Comparison of ENCODE assay signal across 12 mouse cellular contexts in the genomic region with DNA sequence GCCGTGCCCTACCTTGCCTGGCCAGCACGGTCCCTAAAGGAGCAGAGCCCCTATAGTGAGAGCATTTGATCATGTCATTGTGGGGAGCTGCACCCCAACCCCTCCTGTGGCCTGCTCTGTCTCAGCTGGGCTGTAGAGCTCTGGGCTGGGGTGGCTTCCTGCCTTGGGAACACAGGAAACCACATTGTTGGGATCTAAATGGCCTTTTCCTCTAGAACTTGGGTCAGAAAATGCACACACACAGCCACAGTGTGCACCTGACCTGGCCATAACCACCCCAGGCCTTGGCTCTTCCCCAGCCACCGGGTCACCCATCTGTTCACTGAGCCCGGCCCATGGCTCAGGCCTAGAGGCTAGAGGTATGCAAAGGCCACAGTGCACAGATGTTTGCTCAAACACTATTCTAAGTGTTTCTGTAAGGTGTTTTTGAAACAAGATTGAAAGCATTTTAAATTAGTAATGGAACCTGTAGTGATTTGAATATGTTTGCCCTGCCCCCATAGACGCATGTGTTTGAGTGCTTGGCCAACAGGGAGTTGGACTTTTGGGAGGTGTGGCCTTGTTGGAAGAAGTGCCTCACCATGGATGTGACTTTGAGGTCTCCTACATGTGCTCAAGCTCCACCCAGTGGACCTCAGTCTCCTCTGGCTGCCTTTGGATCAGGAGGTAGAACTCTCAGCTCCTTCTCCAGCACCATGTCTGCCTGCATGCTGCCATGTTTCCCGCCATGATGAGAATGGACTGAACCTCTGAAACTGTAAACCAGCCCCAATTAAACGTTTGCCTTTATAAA. TPM values are rescaled to one million over a fixed set of nuclear protein-coding genes. Genes with fewer than 3 reads are reported as not detected.
A peak's percentile ranks its signal among the peaks of the same experiment; 100 is the strongest.
DNase-seq lines count a peak whose midpoint lies in the region; ATAC-seq lines count a peak whose summit lies in the region.
"Had no signal": no experiment of that assay in that cellular context is flagged by ENCODE, and none has a peak within 500 bp of the region (broad histone marks: within the 10 kb centered on the region; RNA-seq: fewer than 3 reads in every experiment).

No protein-coding gene starts in this region.

- ATAC-seq in kidney, embryonic 14.5 days (ENCODE audit: low FRiP score, low TSS enrichment) = no peak
- ATAC-seq in heart, embryonic 15.5 days (replicated peaks; ENCODE audit: insufficient number of reproducible peaks, insufficient read depth, low FRiP score, low read depth) = 0 out of 2 replicates have a peak, but pooled peaks have one; percentile 15
- ATAC-seq in lung, embryonic 16.5 days (ENCODE audit: low read depth) = peak; percentile 8; the same call in 1 of the 2 replicates
- ATAC-seq in forebrain, embryonic 16.5 days = no peak
- ATAC-seq: forebrain, postnatal 0 days had no signal

- H3K4me1 ChIP-seq in kidney, embryonic 14.5 days (ENCODE audit: control insufficient read depth, insufficient read depth, low read length) = no peaks in the 10 kb centered on the region
- peaks cover 24% of the 10 kb centered on the region for H3K4me1 ChIP-seq in heart, embryonic 15.5 days (replicated peaks)
- peaks cover 13% of the 10 kb centered on the region for H3K4me1 ChIP-seq in lung, embryonic 16.5 days (replicated peaks; ENCODE audit: control insufficient read depth, insufficient read depth, low read length)
- no peaks in the 10 kb centered on the region for H3K4me1 ChIP-seq in forebrain, embryonic 16.5 days (replicated peaks; ENCODE audit: control insufficient read depth, insufficient read depth, low read length)
- H3K4me1 ChIP-seq: neural tube, embryonic 13.5 days had no signal

- no peak overlapping the region for H3K4me3 ChIP-seq in kidney, embryonic 14.5 days (ENCODE audit: low read length)
- no peak overlapping the region for H3K4me3 ChIP-seq in heart, embryonic 15.5 days
- H3K4me3 ChIP-seq in lung, embryonic 16.5 days (ENCODE audit: low read length) = no peak overlapping the region
- H3K4me3 ChIP-seq in forebrain, embryonic 16.5 days (replicated peaks; ENCODE audit: low read length) = no peak overlapping the region
- H3K4me3 ChIP-seq: hindbrain, embryonic 10.5 days; neural tube, embryonic 13.5 days had no signal

- no peaks in the 10 kb centered on the region for H3K27me3 ChIP-seq in kidney, embryonic 14.5 days (ENCODE audit: control insufficient read depth, insufficient read depth, low read length)
- H3K27me3 ChIP-seq in heart, embryonic 15.5 days = no peaks in the 10 kb centered on the region
- no peaks in the 10 kb centered on the region for H3K27me3 ChIP-seq in lung, embryonic 16.5 days (ENCODE audit: control insufficient read depth, insufficient read depth, low read depth, low read length)
- no peaks in the 10 kb centered on the region for H3K27me3 ChIP-seq in forebrain, embryonic 16.5 days (replicated peaks; ENCODE audit: control insufficient read depth, insufficient read depth, low read length)
- H3K27me3 ChIP-seq: neural tube, embryonic 13.5 days had no signal

- no peaks in the 10 kb centered on the region for H3K36me3 ChIP-seq in kidney, embryonic 14.5 days (ENCODE audit: control insufficient read depth, insufficient read depth, low read length)
- H3K36me3 ChIP-seq in heart, embryonic 15.5 days = no peaks in the 10 kb centered on the region
- no peaks in the 10 kb centered on the region for H3K36me3 ChIP-seq in lung, embryonic 16.5 days (ENCODE audit: control insufficient read depth, insufficient read depth, low read length)
- no peaks in the 10 kb centered on the region for H3K36me3 ChIP-seq in forebrain, embryonic 16.5 days (ENCODE audit: control insufficient read depth, insufficient read depth)
- H3K36me3 ChIP-seq: neural tube, embryonic 13.5 days had no signal

- DNase-seq in kidney, adult 11 months = peak; percentile 90
- DNase-seq in kidney, adult 8-10 months = peak; percentile 83 to 90
- DNase-seq in retina, embryonic 14.5 days (ENCODE audit: low spot score) = no peak
- no peak for DNase-seq in left cerebral cortex, postnatal 14 days (ENCODE audit: low spot score in 2 of 2)
- DNase-seq: forebrain, postnatal 0 days had no signal

- no peaks in the 10 kb centered on the region for H3K9me3 ChIP-seq in kidney, embryonic 14.5 days (ENCODE audit: control insufficient read depth, low read length)
- no peaks in the 10 kb centered on the region for H3K9me3 ChIP-seq in heart, embryonic 15.5 days (replicated peaks)
- H3K9me3 ChIP-seq in lung, embryonic 16.5 days (ENCODE audit: control insufficient read depth, low read length) = no peaks in the 10 kb centered on the region
- H3K9me3 ChIP-seq in forebrain, embryonic 16.5 days (ENCODE audit: control insufficient read depth, low read length) = no peaks in the 10 kb centered on the region
- H3K9me3 ChIP-seq: hindbrain, embryonic 10.5 days; neural tube, embryonic 13.5 days had no signal

- H3K4me2 ChIP-seq in kidney, embryonic 14.5 days (replicated peaks; ENCODE audit: low read depth, low read length) = no peak overlapping the region
- no peak overlapping the region for H3K4me2 ChIP-seq in heart, embryonic 15.5 days
- H3K4me2 ChIP-seq in lung, embryonic 16.5 days (ENCODE audit: low read depth, low read length) = no peak overlapping the region
- no peak overlapping the region for H3K4me2 ChIP-seq in forebrain, embryonic 16.5 days (ENCODE audit: low read length)
- H3K4me2 ChIP-seq: midbrain, embryonic 11.5 days; neural tube, embryonic 13.5 days had no signal

- 88% methylated on average over 7 of the region's 7 CpGs for WGBS in kidney, embryonic 14.5 days
- WGBS in heart, embryonic 15.5 days = 88% methylated on average over 7 of the region's 7 CpGs
- WGBS in lung, embryonic 16.5 days = 74% methylated on average over 7 of the region's 7 CpGs
- WGBS in forebrain, embryonic 16.5 days = 86% methylated on average over 7 of the region's 7 CpGs

- intact Hi-C loops in left cerebral cortex, postnatal 14 days (cut with DNase I) = loop anchor here (5.0 kb wide), 1 partner anchor 78 kb away; no protein-coding TSS in a partner anchor

- H3K9ac ChIP-seq in kidney, embryonic 14.5 days (ENCODE audit: low read depth, low read length) = no peak overlapping the region
- H3K9ac ChIP-seq in heart, embryonic 15.5 days = no peak overlapping the region
- no peak overlapping the region for H3K9ac ChIP-seq in lung, embryonic 16.5 days (ENCODE audit: low read length)
- H3K9ac ChIP-seq in forebrain, embryonic 16.5 days (replicated peaks; ENCODE audit: low read depth, low read length) = no peak overlapping the region
- H3K9ac ChIP-seq: forebrain, postnatal 0 days; neural tube, embryonic 13.5 days had no signal

- no peak overlapping the region for H3K27ac ChIP-seq in kidney, embryonic 14.5 days (ENCODE audit: low read depth, low read length)
- H3K27ac ChIP-seq in heart, embryonic 15.5 days = no peak overlapping the region
- H3K27ac ChIP-seq in lung, embryonic 16.5 days (ENCODE audit: low read length) = peak overlapping the region; percentile 41
- H3K27ac ChIP-seq in forebrain, embryonic 16.5 days (ENCODE audit: low read length) = no peak overlapping the region
- H3K27ac ChIP-seq: neural tube, embryonic 13.5 days had no signal

RNA-seq across cellular contexts. Expression of a gene that starts 49.4 kb away (rescaled TPM):
- polyA plus RNA-seq in kidney, embryonic 14.5 days (2014; fragmentation: Nextera tagmentation; extraction: Ambion mirVana) = 40.1 and 59.2 TPM in 2 replicates
- 121 and 140 TPM in 2 replicates for polyA plus RNA-seq in heart, embryonic 15.5 days (2015; fragmentation: Nextera tagmentation; extraction: Ambion mirVana)
- 137 and 147 TPM in 2 replicates for polyA plus RNA-seq in lung, embryonic 16.5 days (2015; fragmentation: Nextera tagmentation; extraction: Ambion mirVana)
- 10.7 and 11.0 TPM in 2 replicates for polyA plus RNA-seq in forebrain, embryonic 16.5 days (2015; fragmentation: Nextera tagmentation; extraction: Ambion mirVana)
- 10 to 100 TPM; 30.2 to 39.1 TPM for total RNA-seq in left cerebral cortex, postnatal 14 days (2021)

RNA-seq across cellular contexts. Expression of a gene that starts 50.5 kb away (rescaled TPM):
- polyA plus RNA-seq in kidney, embryonic 14.5 days (2014; fragmentation: Nextera tagmentation; extraction: Ambion mirVana) = not detected in 2 replicates
- 0.43 and 0.49 TPM in 2 replicates for polyA plus RNA-seq in heart, embryonic 15.5 days (2015; fragmentation: Nextera tagmentation; extraction: Ambion mirVana)
- 0.31 and 0.64 TPM in 2 replicates for polyA plus RNA-seq in lung, embryonic 16.5 days (2015; fragmentation: Nextera tagmentation; extraction: Ambion mirVana)
- polyA plus RNA-seq in forebrain, embryonic 16.5 days (2015; fragmentation: Nextera tagmentation; extraction: Ambion mirVana) = 0.32 and 0.36 TPM in 2 replicates
- total RNA-seq in left cerebral cortex, postnatal 14 days (2021) = under 1 TPM in 1 of 2 experiments, not detected in 1; 0.17 TPM
- total RNA-seq: forebrain, postnatal 0 days had no signal

Comparison
In these comparisons a context has a peak if more than half of its experiments do, and no peak if none do; other contexts are left out.
1. DNase-seq: peak in kidney, adult 11 months (single experiment) and kidney, adult 8-10 months (2 of 2); none in retina, embryonic 14.5 days (single experiment) and left cerebral cortex, postnatal 14 days (0 of 2).
2. ATAC-seq: peak in heart, embryonic 15.5 days (single experiment) and lung, embryonic 16.5 days (single experiment); none in kidney, embryonic 14.5 days (single experiment) and forebrain, embryonic 16.5 days (single experiment).